Mouse (Mus musculus): ENCODE results near the gene Rheb. TPM values are rescaled to one million over a fixed set of nuclear protein-coding genes. Genes with fewer than 3 reads are reported as not detected.

The Rheb gene
- polyA plus RNA-seq (2016; fragmentation: Nextera tagmentation; extraction: Ambion mirVana), result 181 and 189 TPM in 2 replicates

DNA sequence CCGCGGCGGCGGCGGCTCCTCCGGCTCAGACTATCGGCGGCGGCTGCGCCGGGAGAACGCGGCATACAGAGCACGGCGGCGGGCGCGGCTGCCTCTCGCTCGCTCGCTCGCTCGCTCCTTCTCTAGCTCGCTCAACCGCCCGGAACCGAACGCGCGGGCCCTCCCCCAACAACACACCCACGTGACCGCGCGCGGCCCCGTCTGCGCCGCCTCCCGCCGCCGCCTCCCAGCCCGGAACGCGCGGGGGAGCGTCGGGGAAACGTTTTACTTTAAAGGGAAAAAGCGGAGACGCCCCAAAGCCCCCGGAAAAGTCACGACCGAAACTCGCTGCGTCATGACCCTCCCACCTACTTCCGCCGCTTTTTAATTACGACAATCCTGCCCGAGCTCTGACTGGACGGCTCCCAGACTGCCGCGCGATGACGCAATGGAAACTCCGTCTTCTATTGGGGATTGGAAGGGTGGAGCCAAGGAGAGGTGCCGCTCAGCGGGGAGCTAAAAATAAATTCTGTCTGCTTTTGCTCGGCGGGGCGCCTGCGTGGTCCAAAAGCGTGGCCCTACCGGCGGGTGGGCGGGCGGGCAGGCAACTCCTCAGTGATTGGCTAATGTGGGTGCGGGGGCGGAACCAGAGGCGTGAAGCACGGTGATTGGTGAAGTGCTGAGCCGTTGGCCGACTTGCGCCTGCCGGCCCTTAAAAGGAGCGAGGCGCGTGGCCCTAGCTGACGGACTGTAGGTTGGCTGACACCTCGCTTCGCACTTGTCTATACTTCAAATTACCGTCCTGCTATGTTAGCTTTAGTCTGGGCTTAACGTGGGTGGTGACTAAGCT lies at the start of gene Rheb:
Gene Rheb (minus strand): TSS at position 351 of the 829 bp plus-strand sequence.
- H3K27me3 ChIP-seq, result no peaks in the 10 kb centered on the region
- 1% methylated on average over 91 of the region's 92 CpGs for WGBS
- no peaks in the 10 kb centered on the region for H3K9me3 ChIP-seq
- peaks cover 27% of the 10 kb centered on the region for H3K4me1 ChIP-seq
- peak within 1 kb of the TSS; percentile 95 for H3K4me3 ChIP-seq
- H3K27ac ChIP-seq (replicated peaks), result peak within 1 kb of the TSS; percentile 98
- no peaks in the 10 kb centered on the region for H3K36me3 ChIP-seq
- peak within 1 kb of the TSS; percentile 87 for H3K4me2 ChIP-seq (replicated peaks)
- peak within 1 kb of the TSS; percentile 96 for H3K9ac ChIP-seq (replicated peaks)
- ATAC-seq (ENCODE audit: low FRiP score, low read depth), result peak; percentile 97

DNA sequence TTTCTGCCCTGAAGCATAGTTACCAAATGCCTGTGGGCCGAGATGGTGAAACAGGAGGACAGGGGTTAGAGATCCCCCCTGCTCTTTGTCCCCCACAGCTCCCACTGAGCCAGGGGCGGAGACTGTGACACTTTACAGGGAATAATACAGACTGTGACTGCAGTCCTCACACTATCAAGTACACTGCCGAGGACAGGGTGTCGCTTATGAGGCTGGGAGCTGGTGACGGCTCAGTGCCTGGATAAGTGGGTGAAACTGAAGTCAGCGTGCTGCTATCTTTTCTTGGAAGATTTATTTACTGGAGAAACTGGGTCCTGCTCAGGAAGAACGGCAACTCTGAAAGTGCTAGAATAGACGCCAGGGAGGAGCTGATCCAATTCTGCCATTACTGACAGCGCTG lies 47.4 kb upstream of the Rheb start:
- 79% methylated on average over 9 of the region's 9 CpGs for WGBS

DNA sequence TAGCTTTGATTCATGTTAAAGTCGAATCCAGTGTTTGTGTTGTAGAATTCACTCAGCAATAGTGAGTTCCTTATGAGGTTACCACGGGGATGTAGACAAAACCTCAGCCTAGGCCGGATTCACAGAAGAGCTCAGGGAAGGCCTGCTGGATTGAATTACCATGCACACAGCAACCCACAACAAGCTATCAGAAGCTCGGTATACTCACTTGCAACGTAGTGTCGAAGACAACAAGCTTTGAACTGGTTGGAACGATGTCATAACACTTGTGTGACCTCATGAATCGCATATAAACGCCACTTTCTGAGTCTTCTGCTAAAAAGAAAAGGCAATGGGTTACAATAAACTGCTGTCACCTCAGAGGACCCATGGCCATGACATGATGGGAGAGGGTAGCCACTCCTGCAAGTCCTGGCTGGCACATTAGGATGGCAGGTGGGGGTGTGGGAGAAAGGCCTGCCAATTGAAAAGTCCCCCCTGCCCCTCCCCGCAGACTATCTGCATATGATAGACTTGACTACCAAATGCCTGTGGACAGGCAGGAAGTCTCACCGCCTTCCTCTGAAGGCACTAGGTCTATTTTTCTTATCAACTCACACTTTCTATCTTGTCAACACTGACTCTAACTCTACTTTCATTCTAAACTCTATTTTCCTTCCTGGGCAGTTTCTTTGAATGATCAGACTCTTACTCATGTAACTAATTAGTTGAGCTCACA lies 46.6 kb upstream of the Rheb start:
- no peak overlapping the region for H3K4me3 ChIP-seq
- H3K9ac ChIP-seq (replicated peaks), result no peak overlapping the region
- H3K27ac ChIP-seq (replicated peaks), result no peak overlapping the region
- no peak for ATAC-seq (ENCODE audit: low FRiP score, low read depth)
- no peaks in the 10 kb centered on the region for H3K9me3 ChIP-seq
- no peaks in the 10 kb centered on the region for H3K27me3 ChIP-seq
- 0 out of 2 replicates have a peak, but pooled peaks cover 2% of the 10 kb centered on the region for H3K4me1 ChIP-seq
- peaks cover 42% of the 10 kb centered on the region for H3K36me3 ChIP-seq
- no peak overlapping the region for H3K4me2 ChIP-seq (replicated peaks)
- 85% methylated on average over 11 of the region's 11 CpGs for WGBS

More for the DNA sequence above, 47.4 kb upstream of the Rheb start:
- H3K4me1 ChIP-seq, result 0 out of 2 replicates have a peak, but pooled peaks cover 3% of the 10 kb centered on the region
- H3K27ac ChIP-seq (replicated peaks), result no peak overlapping the region
- no peak overlapping the region for H3K4me2 ChIP-seq (replicated peaks)
- no peak overlapping the region for H3K9ac ChIP-seq (replicated peaks)
- H3K9me3 ChIP-seq, result no peaks in the 10 kb centered on the region
- H3K36me3 ChIP-seq, result peaks cover 38% of the 10 kb centered on the region
- H3K4me3 ChIP-seq, result no peak overlapping the region
- ATAC-seq (ENCODE audit: low FRiP score, low read depth), result no peak
- H3K27me3 ChIP-seq, result no peaks in the 10 kb centered on the region

DNA sequence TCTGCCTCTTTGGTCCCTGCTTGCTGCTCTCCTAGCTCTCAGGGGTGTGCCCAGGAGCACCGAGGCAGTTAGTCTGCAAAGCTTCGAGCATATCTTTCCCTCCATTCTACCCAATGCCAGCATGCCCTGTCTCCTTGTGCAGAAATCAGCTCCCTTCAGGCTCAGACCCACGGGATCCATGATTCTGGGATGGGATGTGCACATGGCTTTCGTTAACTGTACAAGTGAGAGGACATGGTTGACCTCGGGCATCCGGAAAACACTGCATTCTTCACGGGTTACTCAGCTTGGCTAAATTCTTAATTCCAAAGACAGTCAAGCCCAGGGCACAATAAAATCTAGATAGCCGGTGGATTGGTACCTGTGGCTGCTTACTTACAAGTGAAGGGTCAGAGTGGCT lies 44.8 kb upstream of the Rheb start:
- Histone ChIP-seq H3K4me2 (replicated peaks) (no peak overlapping the region), H3K27ac (replicated peaks) (no peak overlapping the region), H3K4me3 (no peak overlapping the region), H3K36me3 (peaks cover 49% of the 10 kb centered on the region), H3K4me1 (no peaks in the 10 kb centered on the region), H3K9me3 (no peaks in the 10 kb centered on the region), H3K27me3 (no peaks in the 10 kb centered on the region), H3K9ac (replicated peaks) (no peak overlapping the region)
- WGBS, result 89% methylated on average over 8 of the region's 8 CpGs
- ATAC-seq (ENCODE audit: low FRiP score, low read depth), result no peak

DNA sequence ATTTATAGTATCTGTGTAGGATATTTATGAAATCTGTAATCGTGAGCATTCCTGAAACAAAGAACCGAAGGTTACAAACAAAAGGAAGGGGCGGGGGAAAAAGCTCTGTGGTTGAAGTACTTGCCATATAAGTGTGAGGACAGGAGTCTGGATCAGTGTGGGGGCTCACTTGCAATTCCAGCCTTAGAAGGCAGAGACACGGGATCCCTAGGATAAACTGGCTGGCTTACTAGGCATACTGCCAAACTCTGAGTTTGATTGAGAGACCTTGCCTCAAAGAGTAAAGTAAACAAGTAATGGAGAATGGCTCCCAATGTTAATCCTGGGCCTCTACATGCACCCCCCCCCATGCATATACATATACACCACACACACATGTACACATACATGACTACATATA lies 36.3 kb upstream of the Rheb start:
- Histone ChIP-seq H3K4me2 (replicated peaks) (no peak overlapping the region), H3K36me3 (peaks cover 56% of the 10 kb centered on the region), H3K27ac (replicated peaks) (no peak overlapping the region), H3K27me3 (no peaks in the 10 kb centered on the region), H3K9ac (replicated peaks) (no peak overlapping the region), H3K4me3 (no peak overlapping the region), H3K9me3 (no peaks in the 10 kb centered on the region), H3K4me1 (no peaks in the 10 kb centered on the region)
- 90% methylated on average over 4 of the region's 4 CpGs for WGBS
- ATAC-seq (ENCODE audit: low FRiP score, low read depth), result no peak

DNA sequence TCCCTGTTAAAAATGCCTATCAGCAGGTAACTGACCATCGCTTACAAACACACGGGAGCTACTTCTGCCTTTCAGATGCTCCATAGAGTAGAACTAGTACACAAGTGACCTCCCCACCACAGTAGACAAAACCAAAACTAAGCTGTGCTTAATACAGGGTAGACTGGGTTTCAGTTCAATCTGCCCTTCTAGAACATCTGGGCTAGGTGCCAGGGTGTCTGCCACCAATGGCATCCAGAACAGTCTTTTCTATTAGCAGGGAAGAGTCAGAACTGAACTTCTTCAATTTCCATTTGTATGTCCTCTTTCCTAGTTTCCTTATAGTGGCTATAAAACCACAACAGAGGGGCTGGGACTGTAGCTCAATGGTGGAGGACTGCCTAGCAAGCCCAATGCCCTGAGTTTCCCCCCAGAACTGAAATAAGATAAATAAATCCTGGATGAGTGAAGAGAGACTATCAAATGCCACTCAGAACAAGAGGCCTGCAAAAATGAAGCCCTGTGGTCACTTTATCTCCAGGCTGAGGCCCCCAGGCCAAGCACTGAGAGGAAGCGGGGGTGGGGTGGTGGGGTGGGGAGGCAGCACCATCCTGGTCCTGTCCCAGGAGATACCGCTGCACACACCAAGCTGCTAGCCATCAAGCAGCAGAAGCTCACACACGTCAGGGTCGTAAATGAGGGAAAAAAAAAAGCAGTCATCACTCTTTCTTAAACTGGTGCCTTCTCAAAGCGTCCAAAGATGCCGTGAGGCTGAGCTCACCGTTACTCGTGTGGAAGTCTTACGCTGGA lies 35.6 kb upstream of the Rheb start:
- no peak overlapping the region for H3K27ac ChIP-seq (replicated peaks)
- H3K9ac ChIP-seq (replicated peaks), result no peak overlapping the region
- no peaks in the 10 kb centered on the region for H3K4me1 ChIP-seq
- no peak for ATAC-seq (ENCODE audit: low FRiP score, low read depth)
- 95% methylated on average over 11 of the region's 11 CpGs for WGBS
- peaks cover 56% of the 10 kb centered on the region for H3K36me3 ChIP-seq
- no peaks in the 10 kb centered on the region for H3K27me3 ChIP-seq
- H3K4me2 ChIP-seq (replicated peaks), result no peak overlapping the region
- no peak overlapping the region for H3K4me3 ChIP-seq
- H3K9me3 ChIP-seq, result no peaks in the 10 kb centered on the region

DNA sequence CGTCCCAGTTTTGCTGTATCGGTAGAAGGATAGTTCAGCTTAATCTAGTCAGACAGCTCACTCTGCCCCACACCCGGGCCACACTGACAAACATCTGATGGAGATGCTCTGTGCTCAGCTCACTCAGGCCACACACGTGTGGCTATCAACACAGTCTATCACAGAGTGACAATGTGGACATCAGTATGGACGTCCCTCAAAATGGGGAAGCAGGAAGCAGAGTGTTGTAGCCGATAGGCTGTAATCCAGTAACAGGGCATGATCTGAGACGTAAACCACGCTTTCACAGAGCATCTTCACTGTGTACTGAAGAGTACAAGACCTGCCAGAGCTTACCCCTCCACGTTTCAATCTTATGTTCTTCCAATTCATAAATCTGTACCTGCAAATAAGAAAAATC lies 34.2 kb upstream of the Rheb start:
- Histone ChIP-seq H3K4me3 (no peak overlapping the region), H3K27ac (replicated peaks) (no peak overlapping the region), H3K4me1 (no peaks in the 10 kb centered on the region; the same call in 1 of the 2 replicates), H3K9me3 (no peaks in the 10 kb centered on the region), H3K27me3 (no peaks in the 10 kb centered on the region), H3K4me2 (replicated peaks) (no peak overlapping the region), H3K9ac (replicated peaks) (no peak overlapping the region), H3K36me3 (peaks cover 49% of the 10 kb centered on the region)
- WGBS, result 92% methylated on average over 9 of the region's 9 CpGs
- no peak for ATAC-seq (ENCODE audit: low FRiP score, low read depth)

DNA sequence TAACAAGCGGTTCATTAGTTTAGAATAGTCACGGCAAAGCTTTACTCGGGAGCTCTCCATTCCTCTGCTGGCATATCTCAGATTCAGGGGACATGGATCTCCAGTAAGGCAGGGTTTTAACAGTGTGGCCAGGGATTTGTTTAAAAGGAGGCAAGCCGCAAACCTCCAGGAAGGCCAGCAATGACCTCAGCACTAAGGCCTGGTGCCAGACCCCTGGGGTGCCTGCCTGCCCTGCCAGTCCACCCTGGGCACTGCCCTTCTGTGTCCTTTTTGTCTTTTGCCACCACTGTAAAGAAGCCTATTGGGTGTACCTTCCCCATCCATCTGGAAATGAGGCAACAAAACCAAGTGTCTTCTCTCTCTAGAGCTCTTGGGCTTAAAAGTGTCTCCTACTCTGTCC lies 31.7 kb upstream of the Rheb start:
- 90% methylated on average over 4 of the region's 4 CpGs for WGBS

DNA sequence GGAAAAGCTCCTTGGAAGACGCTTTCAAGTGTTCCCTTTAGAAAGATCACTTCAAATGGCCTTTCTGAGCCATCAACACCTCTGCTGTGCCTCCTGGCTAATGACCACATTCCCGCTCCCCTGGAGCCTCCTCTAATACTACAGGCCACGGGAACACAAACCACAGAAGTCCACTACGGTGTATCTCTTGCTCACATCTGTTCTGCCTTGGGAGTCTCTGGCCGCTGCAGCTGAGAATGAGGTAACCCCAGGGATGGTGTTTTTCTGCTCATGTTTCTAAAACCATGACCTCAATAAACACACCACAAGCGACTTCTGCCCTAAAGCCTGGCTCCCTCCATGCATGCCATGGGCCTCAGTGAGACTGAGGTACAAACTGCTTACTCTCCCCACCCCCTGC lies 30.8 kb upstream of the Rheb start:
- peaks cover 36% of the 10 kb centered on the region for H3K36me3 ChIP-seq
- H3K9ac ChIP-seq (replicated peaks), result no peak overlapping the region
- 75% methylated on average over 6 of the region's 6 CpGs for WGBS
- no peaks in the 10 kb centered on the region for H3K27me3 ChIP-seq
- peaks cover 5% of the 10 kb centered on the region; the same call in 1 of the 2 replicates for H3K4me1 ChIP-seq
- H3K27ac ChIP-seq (replicated peaks), result no peak overlapping the region
- ATAC-seq (ENCODE audit: low FRiP score, low read depth), result no peak
- no peak overlapping the region for H3K4me2 ChIP-seq (replicated peaks)
- no peaks in the 10 kb centered on the region for H3K9me3 ChIP-seq
- no peak overlapping the region for H3K4me3 ChIP-seq

More for the DNA sequence above, 31.7 kb upstream of the Rheb start:
- no peaks in the 10 kb centered on the region for H3K9me3 ChIP-seq
- no peak overlapping the region for H3K4me3 ChIP-seq
- no peak for ATAC-seq (ENCODE audit: low FRiP score, low read depth)
- H3K27ac ChIP-seq (replicated peaks), result no peak overlapping the region
- no peak overlapping the region for H3K9ac ChIP-seq (replicated peaks)
- no peak overlapping the region for H3K4me2 ChIP-seq (replicated peaks)
- H3K36me3 ChIP-seq, result peaks cover 40% of the 10 kb centered on the region
- H3K27me3 ChIP-seq, result no peaks in the 10 kb centered on the region
- peaks cover 5% of the 10 kb centered on the region; the same call in 1 of the 2 replicates for H3K4me1 ChIP-seq

DNA sequence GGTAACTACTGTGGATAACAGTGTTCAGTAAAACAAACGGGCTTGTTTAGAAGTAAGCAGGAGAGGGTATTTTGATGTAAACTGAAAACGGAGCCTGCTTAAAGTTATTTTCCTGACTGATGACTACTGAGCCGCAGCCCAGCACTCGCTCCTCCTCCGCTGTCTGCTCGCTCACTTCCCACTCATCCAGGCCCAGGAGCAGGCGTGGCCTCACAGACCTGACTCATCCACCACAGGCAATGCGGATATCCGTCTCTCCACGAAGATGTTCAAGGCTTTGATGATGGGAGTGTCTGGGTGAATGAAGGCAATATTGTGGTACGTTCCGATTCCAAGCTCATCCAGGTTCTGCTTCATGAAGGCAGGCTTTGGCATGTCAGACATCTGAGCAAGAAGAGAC lies 28.9 kb upstream of the Rheb start:
- WGBS, result 92% methylated on average over 12 of the region's 12 CpGs
- Histone ChIP-seq H3K4me2 (replicated peaks) (no peak overlapping the region), H3K9ac (replicated peaks) (no peak overlapping the region), H3K27ac (replicated peaks) (no peak overlapping the region), H3K27me3 (no peaks in the 10 kb centered on the region), H3K36me3 (peaks cover 41% of the 10 kb centered on the region), H3K9me3 (no peaks in the 10 kb centered on the region), H3K4me1 (peaks cover 5% of the 10 kb centered on the region; the same call in 1 of the 2 replicates), H3K4me3 (no peak overlapping the region)
- ATAC-seq (ENCODE audit: low FRiP score, low read depth), result no peak

DNA sequence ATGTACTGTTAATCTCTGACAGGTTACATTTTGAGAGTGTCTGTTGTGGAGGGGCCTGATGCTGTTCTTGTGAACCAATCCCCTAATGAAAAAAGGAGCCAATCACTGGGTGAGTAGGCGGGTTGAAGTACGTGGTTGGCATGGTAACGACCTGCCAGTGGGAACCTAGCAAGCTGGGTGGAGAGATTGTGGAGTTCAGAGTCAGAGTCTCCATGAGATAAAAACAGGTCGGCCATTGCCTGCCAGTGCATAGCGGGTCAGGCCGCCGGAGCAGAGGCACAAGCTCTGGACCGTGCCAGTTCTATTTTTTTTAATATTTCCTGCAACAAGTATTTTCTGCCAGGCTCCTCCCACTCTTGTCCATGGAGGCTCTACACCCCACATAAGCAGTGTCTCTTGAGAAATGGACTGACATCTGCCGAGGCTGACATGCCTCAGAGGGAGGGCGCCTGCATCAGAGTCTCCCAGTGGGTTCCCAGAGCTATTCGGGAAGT lies 27.4 kb upstream of the Rheb start:
- H3K4me3 ChIP-seq, result no peak overlapping the region
- 71% methylated on average over 11 of the region's 11 CpGs for WGBS
- H3K9ac ChIP-seq (replicated peaks), result no peak overlapping the region
- peaks cover 5% of the 10 kb centered on the region; the same call in 1 of the 2 replicates for H3K4me1 ChIP-seq
- H3K9me3 ChIP-seq, result no peaks in the 10 kb centered on the region
- no peak overlapping the region for H3K4me2 ChIP-seq (replicated peaks)
- ATAC-seq (ENCODE audit: low FRiP score, low read depth), result no peak
- H3K36me3 ChIP-seq, result peaks cover 37% of the 10 kb centered on the region
- H3K27ac ChIP-seq (replicated peaks), result no peak overlapping the region
- no peaks in the 10 kb centered on the region for H3K27me3 ChIP-seq

Measured in midbrain, embryonic 12.5 days (tissue).